Mouse (Mus musculus): ENCODE measurements around the gene Krba1. TPM values are rescaled to one million over a fixed set of nuclear protein-coding genes. Genes with fewer than 3 reads are reported as not detected.

Gene Krba1
- polyA plus RNA-seq, 1 experiment from 2014 or later = 33.4 TPM

- H3K27ac ChIP-seq = no peak overlapping the region
- peaks cover 19% of the 10 kb centered on the region for H3K27me3 ChIP-seq (ENCODE audit: low read depth, poor library complexity, severe bottlenecking)
- no peak overlapping the region for H3K4me3 ChIP-seq
- peaks cover 16% of the 10 kb centered on the region for H3K36me3 ChIP-seq
- no peak for DNase-seq (ENCODE audit: low spot score)
- no peaks in the 10 kb centered on the region for H3K9me3 ChIP-seq (replicated peaks)
- 70% methylated on average over 12 of the region's 12 CpGs for WGBS
- peaks cover 16% of the 10 kb centered on the region for H3K4me1 ChIP-seq
Measured at GRCm38 (mm10) chr6:48432893-48433816, 37.8 kb downstream of the Krba1 start.

GRCm38 (mm10) chr6:48434651-48435050, 39.3 kb downstream of the Krba1 start:
- no peak for DNase-seq (ENCODE audit: low spot score)
- no peak overlapping the region for H3K27ac ChIP-seq
- H3K4me3 ChIP-seq = no peak overlapping the region
- peaks cover 31% of the 10 kb centered on the region for H3K36me3 ChIP-seq
- H3K27me3 ChIP-seq (ENCODE audit: low read depth, poor library complexity, severe bottlenecking) = peaks cover 34% of the 10 kb centered on the region
- peaks cover 31% of the 10 kb centered on the region for H3K4me1 ChIP-seq
- H3K9me3 ChIP-seq (replicated peaks) = no peaks in the 10 kb centered on the region
- WGBS = 55% methylated on average over 6 of the region's 6 CpGs

- H3K27me3 ChIP-seq (ENCODE audit: low read depth, poor library complexity, severe bottlenecking) = peaks cover 38% of the 10 kb centered on the region
- peaks cover 36% of the 10 kb centered on the region for H3K36me3 ChIP-seq
- peaks cover 36% of the 10 kb centered on the region for H3K4me1 ChIP-seq
- no peak overlapping the region for H3K4me3 ChIP-seq
- 51% methylated on average over 5 of the region's 5 CpGs for WGBS
- H3K27ac ChIP-seq = no peak overlapping the region
- no peaks in the 10 kb centered on the region for H3K9me3 ChIP-seq (replicated peaks)
- DNase-seq (ENCODE audit: low spot score) = no peak
Measured at GRCm38 (mm10) chr6:48435111-48435510, 39.7 kb downstream of the Krba1 start.

- H3K9me3 ChIP-seq (replicated peaks) = no peaks in the 10 kb centered on the region
- peaks cover 44% of the 10 kb centered on the region for H3K27me3 ChIP-seq (ENCODE audit: low read depth, poor library complexity, severe bottlenecking)
- peaks cover 43% of the 10 kb centered on the region for H3K36me3 ChIP-seq
- DNase-seq (ENCODE audit: low spot score) = no peak
- 81% methylated on average over 5 of the region's 5 CpGs for whole genome bisulfite sequencing
- H3K27ac ChIP-seq = no peak overlapping the region
- H3K4me3 ChIP-seq = no peak overlapping the region
- peaks cover 43% of the 10 kb centered on the region for H3K4me1 ChIP-seq
Measured at GRCm38 (mm10) chr6:48435706-48436349, 40.4 kb downstream of the Krba1 start.

GRCm38 (mm10) chr6:48437679-48438376, 42.4 kb downstream of the Krba1 start:
- Histone ChIP-seq H3K36me3 (peaks cover 62% of the 10 kb centered on the region), H3K4me3 (peak overlapping the region; percentile 41)
- peak; percentile 50 for DNase-seq (ENCODE audit: low spot score)

GRCm38 (mm10) chr6:48438475-48439125, 43.2 kb downstream of the Krba1 start:
- peak; percentile 63 for DNase-seq (ENCODE audit: low spot score)
- Histone ChIP-seq H3K4me3 (peak overlapping the region; percentile 41), H3K4me1 (peaks cover 57% of the 10 kb centered on the region), H3K27ac (peak overlapping the region; percentile 16), H3K9me3 (replicated peaks) (no peaks in the 10 kb centered on the region), H3K36me3 (peaks cover 62% of the 10 kb centered on the region), H3K27me3 (ENCODE audit: low read depth, poor library complexity, severe bottlenecking) (peaks cover 49% of the 10 kb centered on the region)
- 6% methylated on average over 55 of the region's 55 CpGs for WGBS

More at GRCm38 (mm10) chr6:48437679-48438376, 42.4 kb downstream of the Krba1 start:
- Histone ChIP-seq H3K9me3 (replicated peaks) (no peaks in the 10 kb centered on the region), H3K27me3 (ENCODE audit: low read depth, poor library complexity, severe bottlenecking) (peaks cover 49% of the 10 kb centered on the region), H3K4me1 (peaks cover 51% of the 10 kb centered on the region), H3K27ac (peak overlapping the region; percentile 16; the same call in 1 of the 2 replicates)
- WGBS = 13% methylated on average over 35 of the region's 35 CpGs

GRCm38 (mm10) chr6:48439654-48440053, 44.3 kb downstream of the Krba1 start:
- Histone ChIP-seq H3K9me3 (replicated peaks) (no peaks in the 10 kb centered on the region), H3K4me1 (peaks cover 65% of the 10 kb centered on the region), H3K27ac (0 out of 2 replicates have a peak overlapping the region, but pooled peaks have one; percentile 7), H3K4me3 (peak overlapping the region; percentile 41; the same call in 1 of the 2 replicates), H3K36me3 (peaks cover 62% of the 10 kb centered on the region), H3K27me3 (ENCODE audit: low read depth, poor library complexity, severe bottlenecking) (peaks cover 49% of the 10 kb centered on the region)
- no peak for DNase-seq (ENCODE audit: low spot score)

GRCm38 (mm10) chr6:48440306-48441014, 45.1 kb downstream of the Krba1 start:
- H3K36me3 ChIP-seq = peaks cover 62% of the 10 kb centered on the region
- H3K4me1 ChIP-seq = peaks cover 64% of the 10 kb centered on the region
- no peak for DNase-seq (ENCODE audit: low spot score)
- H3K9me3 ChIP-seq (replicated peaks) = no peaks in the 10 kb centered on the region
- H3K27ac ChIP-seq = no peak overlapping the region
- 33% methylated on average over 14 of the region's 14 CpGs for WGBS
- H3K4me3 ChIP-seq = no peak overlapping the region
- peaks cover 49% of the 10 kb centered on the region for H3K27me3 ChIP-seq (ENCODE audit: low read depth, poor library complexity, severe bottlenecking)

GRCm38 (mm10) chr6:48443592-48444309, 48.4 kb downstream of the Krba1 start:
- Histone ChIP-seq H3K36me3 (peaks cover 39% of the 10 kb centered on the region), H3K4me3 (peak overlapping the region; percentile 84), H3K27me3 (ENCODE audit: low read depth, poor library complexity, severe bottlenecking) (peaks cover 25% of the 10 kb centered on the region), H3K27ac (peak overlapping the region; percentile 98), H3K4me1 (peaks cover 79% of the 10 kb centered on the region), H3K9me3 (replicated peaks) (no peaks in the 10 kb centered on the region)
- 3% methylated on average over 19 of the region's 19 CpGs for WGBS
- DNase-seq (ENCODE audit: low spot score) = peak; percentile 97

GRCm38 (mm10) chr6:48444310-48445180, 49.2 kb downstream of the Krba1 start:
- no peaks in the 10 kb centered on the region for H3K9me3 ChIP-seq (replicated peaks)
- H3K4me3 ChIP-seq = peak overlapping the region; percentile 84
- peak overlapping the region; percentile 98 for H3K27ac ChIP-seq
- H3K27me3 ChIP-seq (ENCODE audit: low read depth, poor library complexity, severe bottlenecking) = peaks cover 17% of the 10 kb centered on the region
- WGBS = 1% methylated on average over 33 of the region's 34 CpGs
- H3K36me3 ChIP-seq = peaks cover 31% of the 10 kb centered on the region
- DNase-seq (ENCODE audit: low spot score) = peak; percentile 97
- H3K4me1 ChIP-seq = peaks cover 71% of the 10 kb centered on the region
